Mouse (Mus musculus) limb, embryonic 14.5 days (tissue): ENCODE measurements around the gene Dop1a. TPM values are rescaled to one million over a fixed set of nuclear protein-coding genes. Genes with fewer than 3 reads are reported as not detected.

Experiments
- ATAC-seq: fragments of 200-750 bp; cut with Nextera tagmentation; 2 replicates; pipeline ENCODE4 v1.8.0; 2017; ENCODE audit warnings: low read depth, moderate number of reproducible peaks, moderate TSS enrichment; ENCODE audit not compliant: low FRiP score
- DNase-seq: peaks from one replicate; pipeline ENCODE4 v3.0.0-alpha.2; 2015; ENCODE audit warnings: low spot score
- H3K27ac ChIP-seq: fragments of 300-500 bp; sonication (generic); replicated peaks from 2 replicates; pipeline ENCODE4 v1.5.1; 2014; ENCODE audit warnings: low read depth, mild to moderate bottlenecking, low read length, moderate library complexity, mixed read lengths
- H3K27me3 ChIP-seq: fragments of 300-500 bp; sonication (generic); 2 replicates; pipeline ENCODE4 v1.6.1; 2014; ENCODE audit warnings: low read length, mixed read lengths; ENCODE audit not compliant: control insufficient read depth, insufficient read depth
- H3K36me3 ChIP-seq: fragments of 300-500 bp; sonication (generic); 2 replicates; pipeline ENCODE4 v1.6.1; 2014; ENCODE audit warnings: mild to moderate bottlenecking, low read length, moderate library complexity, mixed read lengths; ENCODE audit not compliant: control insufficient read depth, insufficient read depth
- H3K4me1 ChIP-seq: fragments of 300-500 bp; sonication (generic); 2 replicates; pipeline ENCODE4 v1.6.1; 2014; ENCODE audit warnings: antibody characterized with exemption, low read length, mixed read lengths; ENCODE audit not compliant: control insufficient read depth, insufficient read depth
- H3K4me2 ChIP-seq: fragments of 300-500 bp; sonication (generic); replicated peaks from 2 replicates; pipeline ENCODE4 v1.6.1; 2014; ENCODE audit warnings: low read depth, mild to moderate bottlenecking, low read length, moderate library complexity; ENCODE audit not compliant: severe bottlenecking
- H3K4me3 ChIP-seq: fragments of 300-500 bp; sonication (generic); replicated peaks from 2 replicates; pipeline ENCODE4 v1.5.1; 2014; ENCODE audit warnings: low read length
- H3K9ac ChIP-seq: fragments of 300-500 bp; sonication (generic); 2 replicates; pipeline ENCODE4 v1.6.1; 2014; ENCODE audit warnings: mild to moderate bottlenecking, low read depth, low read length, moderate library complexity; ENCODE audit not compliant: severe bottlenecking
- H3K9me3 ChIP-seq: fragments of 300-500 bp; sonication (generic); 2 replicates; pipeline ENCODE4 v1.6.1; 2016; ENCODE audit warnings: low read length; ENCODE audit not compliant: control insufficient read depth
- POLR2A ChIP-seq: fragments of 200-500 bp; IDR thresholded peaks from 2 replicates; pipeline ENCODE4 v1.8.0; 2012; ENCODE audit warnings: inconsistent platforms, mild to moderate bottlenecking, moderate library complexity, borderline replicate concordance; ENCODE audit not compliant: insufficient read depth, insufficient read length; ENCODE audit errors: extremely low read depth
- WGBS: fragments of 180-500 bp; shearing (Covaris S2); extraction: QIAGEN DNeasy Blood & Tissue Kit; methylation state at CpG from one replicate; pipeline ENCODE4 v1.1.7; 2014; 5-methylcytosine and 5-hydroxymethylcytosine counted together
- polyA plus RNA-seq, 2 experiments: library from polyadenylated mRNA; depleted of rRNA in 1 of 2; stranded (reverse) in 1 of 2; unstranded in 1 of 2; fragments of >200 nt; fragmentation: Nextera tagmentation in 1 of 2; extraction: Ambion mirVana in 1 of 2; gene quantifications; 2 replicates each; pipeline versions ENCODE4 v1.2.1 to v1.2.3; 2012 to 2014

The Dop1a gene
- polyA plus RNA-seq (2012; rRNA removed) (20.3 and 21.3 TPM in 2 replicates), polyA plus RNA-seq (2014; fragmentation: Nextera tagmentation; extraction: Ambion mirVana) (20.2 and 23.9 TPM in 2 replicates)

GRCm38 (mm10) chr9:86466990-86467870, at the start of gene Dop1a:
Gene Dop1a (plus strand): TSS chr9:86467154.
- TF ChIP-seq POLR2A: 0 out of 2 replicates have a peak, but pooled peaks have one; percentile 30
- H3K9ac ChIP-seq: peak within 1 kb of the TSS; percentile 84
- peak; percentile 90 for ATAC-seq
- H3K4me3 ChIP-seq: peak within 1 kb of the TSS; percentile 91
- H3K9me3 ChIP-seq: no peaks in the 10 kb centered on the region
- DNase-seq: peak; percentile 93
- H3K27ac ChIP-seq: peak within 1 kb of the TSS; percentile 67
- WGBS: under 1% methylated on average over 61 of the region's 93 CpGs
- H3K27me3 ChIP-seq: no peaks in the 10 kb centered on the region
- no peaks in the 10 kb centered on the region for H3K36me3 ChIP-seq
- H3K4me2 ChIP-seq: peak within 1 kb of the TSS; percentile 63
- H3K4me1 ChIP-seq: peaks cover 7% of the 10 kb centered on the region; the same call in 1 of the 2 replicates

- no peak for TF ChIP-seq POLR2A
- DNase-seq (no peak), ATAC-seq (no peak)
- H3K27ac ChIP-seq: no peak overlapping the region
- 100% methylated on average over 1 of the region's 1 CpGs for WGBS
- H3K9me3 ChIP-seq: no peaks in the 10 kb centered on the region
- no peak overlapping the region for H3K4me3 ChIP-seq
- no peak overlapping the region for H3K4me2 ChIP-seq
- no peaks in the 10 kb centered on the region for H3K36me3 ChIP-seq
- H3K27me3 ChIP-seq: no peaks in the 10 kb centered on the region
- H3K9ac ChIP-seq: no peak overlapping the region
- H3K4me1 ChIP-seq: no peaks in the 10 kb centered on the region
These were observed 49.0 kb upstream of the Dop1a start for GRCm38 (mm10) chr9:86417971-86418370.

- Histone ChIP-seq H3K4me3 (no peak overlapping the region), H3K4me1 (no peaks in the 10 kb centered on the region), H3K36me3 (no peaks in the 10 kb centered on the region), H3K27me3 (no peaks in the 10 kb centered on the region), H3K9ac (no peak overlapping the region), H3K9me3 (no peaks in the 10 kb centered on the region), H3K4me2 (no peak overlapping the region), H3K27ac (no peak overlapping the region)
- 74% methylated on average over 6 of the region's 6 CpGs for WGBS
- ATAC-seq: no peak
- no peak for DNase-seq
- no peak for TF ChIP-seq POLR2A
These were observed 47.6 kb upstream of the Dop1a start for GRCm38 (mm10) chr9:86419366-86419765.

GRCm38 (mm10) chr9:86423331-86423730, 43.6 kb upstream of the Dop1a start:
- 83% methylated on average over 4 of the region's 4 CpGs for WGBS
- H3K9ac ChIP-seq: no peak overlapping the region
- TF ChIP-seq POLR2A: no peak
- ATAC-seq: no peak
- H3K27ac ChIP-seq: no peak overlapping the region
- H3K4me1 ChIP-seq: no peaks in the 10 kb centered on the region
- H3K9me3 ChIP-seq: no peaks in the 10 kb centered on the region
- H3K4me2 ChIP-seq: no peak overlapping the region
- no peak for DNase-seq
- H3K27me3 ChIP-seq: no peaks in the 10 kb centered on the region
- H3K4me3 ChIP-seq: no peak overlapping the region
- H3K36me3 ChIP-seq: no peaks in the 10 kb centered on the region

GRCm38 (mm10) chr9:86435510-86435909, 31.4 kb upstream of the Dop1a start:
- H3K9me3 ChIP-seq: no peaks in the 10 kb centered on the region
- H3K27ac ChIP-seq: no peak overlapping the region
- no peak overlapping the region for H3K4me2 ChIP-seq
- 89% methylated on average over 3 of the region's 3 CpGs for WGBS
- no peak overlapping the region for H3K4me3 ChIP-seq
- H3K9ac ChIP-seq: no peak overlapping the region
- no peaks in the 10 kb centered on the region for H3K4me1 ChIP-seq
- no peaks in the 10 kb centered on the region for H3K36me3 ChIP-seq
- TF ChIP-seq POLR2A: no peak
- no peak for DNase-seq
- no peaks in the 10 kb centered on the region for H3K27me3 ChIP-seq
- ATAC-seq: no peak
